Comparison of ENCODE assay signal across 15 mouse cellular contexts in the genomic region with DNA sequence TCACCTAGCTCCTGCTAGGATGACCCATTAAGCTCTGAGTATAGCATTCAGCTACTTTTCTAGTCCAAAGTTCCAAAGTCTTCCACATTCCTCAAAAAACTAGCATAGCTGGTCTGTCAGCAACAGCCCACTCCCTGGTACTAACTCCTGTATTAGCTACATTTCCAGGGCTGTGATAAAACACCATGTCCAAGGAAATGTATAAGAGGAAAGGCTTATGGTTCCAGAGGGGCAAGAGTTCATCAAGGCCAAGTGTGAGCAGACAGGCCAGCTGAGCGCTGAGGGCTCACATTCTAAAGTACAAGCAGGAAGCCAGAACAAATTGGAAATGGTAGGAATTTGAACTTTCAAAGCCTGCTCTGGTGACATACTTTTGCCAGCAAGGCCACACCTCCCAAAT.
"Had no signal": no experiment of that assay in that cellular context is flagged by ENCODE, and none has a peak within 500 bp of the region (broad histone marks: within the 10 kb centered on the region; RNA-seq: fewer than 3 reads in every experiment).

No protein-coding gene starts in this region.

- H3K4me3 ChIP-seq: limb, embryonic 10.5 days; liver, embryonic 12.5 days; lung, embryonic 15.5 days; megakaryocyte, embryonic 14.5 days; neural tube, embryonic 13.5 days had no signal

- H3K4me1 ChIP-seq: limb, embryonic 10.5 days; liver, embryonic 12.5 days; lung, embryonic 15.5 days; megakaryocyte, embryonic 14.5 days; neural tube, embryonic 13.5 days had no signal

- H3K4me2 ChIP-seq: hindbrain, embryonic 14.5 days; liver, embryonic 12.5 days; lung, embryonic 15.5 days; midbrain, embryonic 11.5 days; neural tube, embryonic 13.5 days had no signal

- H3K27me3 ChIP-seq: liver, embryonic 12.5 days; lung, embryonic 15.5 days; megakaryocyte, embryonic 14.5 days; neural tube, embryonic 13.5 days had no signal

- DNase-seq: lung, postnatal 14 days; retina, postnatal 1 day; right cerebral cortex, postnatal 4 days; spleen, adult 18-20 months; thymus, adult 2 months; thymus, postnatal 25 days had no signal

- H3K27ac ChIP-seq: hindbrain, embryonic 14.5 days; limb, embryonic 10.5 days; liver, embryonic 12.5 days; lung, embryonic 15.5 days; macrophage; neural tube, embryonic 13.5 days had no signal

- H3K9ac ChIP-seq: hindbrain, embryonic 14.5 days; liver, embryonic 12.5 days; lung, embryonic 15.5 days; neural tube, embryonic 13.5 days had no signal

- H3K9me3 ChIP-seq: limb, embryonic 10.5 days; liver, embryonic 12.5 days; lung, embryonic 15.5 days; neural tube, embryonic 13.5 days had no signal

- ATAC-seq: liver, embryonic 12.5 days; midbrain, embryonic 16.5 days had no signal
